Mouse (Mus musculus): ENCODE results near the gene Prrx1. TPM values are rescaled to one million over a fixed set of nuclear protein-coding genes. Genes with fewer than 3 reads are reported as not detected.

The Prrx1 gene
- total and polyA plus RNA-seq, 3 experiments, result not detected

GRCm38 (mm10) chr1:163356167-163356566 lies 42.7 kb upstream of the Prrx1 start:
- H3K9ac ChIP-seq (ENCODE audit: control insufficient read depth, low read depth, low read length, poor library complexity, severe bottlenecking), result no peak overlapping the region
- TF ChIP-seq NELFE (IDR thresholded peaks at IDR 0.05; ENCODE audit: low read depth, low read length) (no peak), CTCF (IDR thresholded peaks at IDR 0.05 in 2 of 3, conservative IDR thresholded peaks at IDR 0.05 in 1 of 3; ENCODE audit: control insufficient read depth in 1 of 3, insufficient read depth in 1 of 3, low read depth in 2 of 3, low read length in 3 of 3, poor library complexity in 1 of 3, severe bottlenecking in 1 of 3) (no peak), GATA1 (IDR thresholded peaks at IDR 0.05; ENCODE audit: low read depth, low read length) (no peak), MAFK (IDR thresholded peaks at IDR 0.05; ENCODE audit: borderline replicate concordance, low read depth, low read length) (no peak), TCF12 (IDR thresholded peaks at IDR 0.05; ENCODE audit: low read depth, low read length) (no peak), ELF1 (IDR thresholded peaks at IDR 0.05; ENCODE audit: low read depth, low read length) (no peak), TAL1 (IDR thresholded peaks at IDR 0.05; ENCODE audit: low read length) (no peak), USF1 (IDR thresholded peaks at IDR 0.05; ENCODE audit: low read depth, low read length) (no peak), TBP (IDR thresholded peaks at IDR 0.05; ENCODE audit: low read depth, low read length) (no peak), USF2 (IDR thresholded peaks at IDR 0.05; ENCODE audit: borderline replicate concordance in 1 of 2, insufficient read depth in 1 of 2, low read depth in 1 of 2, low read length in 2 of 2) (no peak), MYC (IDR thresholded peaks at IDR 0.05; ENCODE audit: low read depth, low read length) (no peak), E2F4 (IDR thresholded peaks at IDR 0.05; ENCODE audit: borderline replicate concordance, low read depth, low read length) (no peak), POLR2AphosphoS2 (IDR thresholded peaks at IDR 0.05; ENCODE audit: low read length) (no peak), CHD1 (IDR thresholded peaks at IDR 0.05; ENCODE audit: low read depth, low read length) (no peak), JUND (IDR thresholded peaks at IDR 0.05; ENCODE audit: low read depth, low read length) (no peak), POLR2AphosphoS5 (IDR thresholded peaks at IDR 0.05; ENCODE audit: borderline replicate concordance, low read depth, low read length) (no peak), ZNF384 (IDR thresholded peaks at IDR 0.05; ENCODE audit: low read depth, low read length) (no peak)

GRCm38 (mm10) chr1:163355626-163356156 lies 42.2 kb upstream of the Prrx1 start:
- DNase-seq (ENCODE audit: low read depth, low spot score), result no peak
- Histone ChIP-seq H3K9me3 (replicated peaks; ENCODE audit: insufficient read depth, low read length) (no peaks in the 10 kb centered on the region), H3K27ac (ENCODE audit: control insufficient read depth, low read depth, low read length) (no peak overlapping the region), H3K36me3 (ENCODE audit: control insufficient read depth in 1 of 2, insufficient read depth in 2 of 2, low read length in 2 of 2) (peaks cover 0 to under 1% of the 10 kb centered on the region in 2 experiments; a peak in 2 of 4 replicates), H3K4me1 (ENCODE audit: control insufficient read depth in 1 of 2, insufficient read depth in 2 of 2, low read length in 2 of 2) (peaks cover 0 to under 1% of the 10 kb centered on the region in 2 experiments; a peak in 1 of 4 replicates), H3K27me3 (ENCODE audit: control insufficient read depth in 1 of 2, insufficient read depth in 2 of 2, low read length in 2 of 2) (no peaks in the 10 kb centered on the region; a peak in 1 of 4 replicates), H3K79me2 (ENCODE audit: control insufficient read depth, insufficient read depth, low read length, poor library complexity) (no peaks in the 10 kb centered on the region), H3K4me3 (ENCODE audit: control insufficient read depth in 1 of 2, insufficient read depth in 1 of 2, low read depth in 2 of 2, low read length in 2 of 2) (no peak overlapping the region), H3K9ac (ENCODE audit: control insufficient read depth, low read depth, low read length, poor library complexity, severe bottlenecking) (no peak overlapping the region)
- no peak for TF ChIP-seq POLR2AphosphoS5 (IDR thresholded peaks at IDR 0.05; ENCODE audit: borderline replicate concordance, low read depth, low read length)
- TF ChIP-seq JUND (IDR thresholded peaks at IDR 0.05; ENCODE audit: low read depth, low read length), result no peak

More at GRCm38 (mm10) chr1:163356167-163356566, 42.7 kb upstream of the Prrx1 start:
- Histone ChIP-seq H3K36me3 (ENCODE audit: control insufficient read depth in 1 of 2, insufficient read depth in 2 of 2, low read length in 2 of 2) (peaks cover 0 to 5% of the 10 kb centered on the region in 2 experiments; a peak in 2 of 4 replicates), H3K27ac (ENCODE audit: control insufficient read depth, low read depth, low read length) (no peak overlapping the region), H3K9me3 (replicated peaks; ENCODE audit: insufficient read depth, low read length) (no peaks in the 10 kb centered on the region), H3K4me3 (ENCODE audit: control insufficient read depth in 1 of 2, insufficient read depth in 1 of 2, low read depth in 2 of 2, low read length in 2 of 2) (no peak overlapping the region), H3K27me3 (ENCODE audit: control insufficient read depth in 1 of 2, insufficient read depth in 2 of 2, low read length in 2 of 2) (no peaks in the 10 kb centered on the region; a peak in 1 of 4 replicates), H3K79me2 (ENCODE audit: control insufficient read depth, insufficient read depth, low read length, poor library complexity) (no peaks in the 10 kb centered on the region), H3K4me1 (ENCODE audit: control insufficient read depth in 1 of 2, insufficient read depth in 2 of 2, low read length in 2 of 2) (peaks cover 0 to 3% of the 10 kb centered on the region in 2 experiments; a peak in 1 of 4 replicates)
- no peak for DNase-seq (ENCODE audit: low read depth, low spot score)
